Mouse (Mus musculus): ENCODE results near the gene Kdelc1.

- TF ChIP-seq CTCF (IDR thresholded peaks at IDR 0.05) (peak; percentile 79), POLR2A (IDR thresholded peaks at IDR 0.05; ENCODE audit: insufficient read depth, low read depth, low read length) (no peak), EP300 (IDR thresholded peaks at IDR 0.05; ENCODE audit: insufficient read depth, low read depth, low read length) (no peak)
Observed at GRCm38 (mm10) chr1:44064625-44065024, 54.0 kb downstream of the Kdelc1 start.

All from heart, adult 2 months (tissue).